Mouse (Mus musculus): Measurements from ENCODE around the gene 4932438H23Rik. TPM values are rescaled to one million over a fixed set of nuclear protein-coding genes. Genes with fewer than 3 reads are reported as not detected.

The 4932438H23Rik gene
- polyA plus RNA-seq, 1 experiment from 2014 or later: not detected

GRCm38 (mm10) chr16:91105481-91106051 is 10.6 kb upstream of the 4932438H23Rik start:
- no peaks in the 10 kb centered on the region for H3K36me3 ChIP-seq (ENCODE audit: control insufficient read depth, insufficient read depth)
- 36% methylated on average over 13 of the region's 13 CpGs for WGBS
- H3K9me3 ChIP-seq (replicated peaks; ENCODE audit: control insufficient read depth, low read length): peaks cover 8% of the 10 kb centered on the region; the same call in 1 of the 2 replicates
- no peak overlapping the region for H3K4me3 ChIP-seq (ENCODE audit: low read length)
- no peak overlapping the region for H3K4me2 ChIP-seq (ENCODE audit: low read depth, low read length)
- ATAC-seq (replicated peaks; ENCODE audit: extremely low read depth, insufficient read depth, low FRiP score): no peak
- peaks cover 4% of the 10 kb centered on the region; the same call in 1 of the 2 replicates for H3K27me3 ChIP-seq (ENCODE audit: control insufficient read depth, insufficient read depth, low read length)
- H3K9ac ChIP-seq (ENCODE audit: low read length): no peak overlapping the region
- H3K27ac ChIP-seq (ENCODE audit: low read length): no peak overlapping the region
- no peaks in the 10 kb centered on the region for H3K4me1 ChIP-seq (ENCODE audit: control insufficient read depth, insufficient read depth, low read length)

GRCm38 (mm10) chr16:91104821-91105480 is 10.0 kb upstream of the 4932438H23Rik start:
- H3K36me3 ChIP-seq (ENCODE audit: control insufficient read depth, insufficient read depth): no peaks in the 10 kb centered on the region
- no peak overlapping the region for H3K9ac ChIP-seq (ENCODE audit: low read length)
- 49% methylated on average over 10 of the region's 10 CpGs for WGBS
- H3K4me2 ChIP-seq (ENCODE audit: low read depth, low read length): no peak overlapping the region
- H3K9me3 ChIP-seq (replicated peaks; ENCODE audit: control insufficient read depth, low read length): peaks cover 8% of the 10 kb centered on the region; the same call in 1 of the 2 replicates
- no peaks in the 10 kb centered on the region for H3K4me1 ChIP-seq (ENCODE audit: control insufficient read depth, insufficient read depth, low read length)
- no peak overlapping the region for H3K4me3 ChIP-seq (ENCODE audit: low read length)
- H3K27ac ChIP-seq (ENCODE audit: low read length): no peak overlapping the region
- H3K27me3 ChIP-seq (ENCODE audit: control insufficient read depth, insufficient read depth, low read length): peaks cover 4% of the 10 kb centered on the region; the same call in 1 of the 2 replicates
- no peak for ATAC-seq (replicated peaks; ENCODE audit: extremely low read depth, insufficient read depth, low FRiP score)

- no peak overlapping the region for H3K9ac ChIP-seq (ENCODE audit: low read length)
- no peak overlapping the region for H3K4me2 ChIP-seq (ENCODE audit: low read depth, low read length)
- peaks cover 5% of the 10 kb centered on the region; the same call in 1 of the 2 replicates for H3K9me3 ChIP-seq (replicated peaks; ENCODE audit: control insufficient read depth, low read length)
- H3K27ac ChIP-seq (ENCODE audit: low read length): no peak overlapping the region
- ATAC-seq (replicated peaks; ENCODE audit: extremely low read depth, insufficient read depth, low FRiP score): no peak
- H3K27me3 ChIP-seq (ENCODE audit: control insufficient read depth, insufficient read depth, low read length): peaks cover 4% of the 10 kb centered on the region; the same call in 1 of the 2 replicates
- no peaks in the 10 kb centered on the region for H3K4me1 ChIP-seq (ENCODE audit: control insufficient read depth, insufficient read depth, low read length)
- H3K4me3 ChIP-seq (ENCODE audit: low read length): no peak overlapping the region
- 71% methylated on average over 14 of the region's 14 CpGs for WGBS
- H3K36me3 ChIP-seq (ENCODE audit: control insufficient read depth, insufficient read depth): no peaks in the 10 kb centered on the region
These were observed 8.5 kb upstream of the 4932438H23Rik start for GRCm38 (mm10) chr16:91103386-91103785.

- ATAC-seq (replicated peaks; ENCODE audit: extremely low read depth, insufficient read depth, low FRiP score): no peak
- no peak overlapping the region for H3K27ac ChIP-seq (ENCODE audit: low read length)
- H3K4me3 ChIP-seq (ENCODE audit: low read length): no peak overlapping the region
- H3K4me1 ChIP-seq (ENCODE audit: control insufficient read depth, insufficient read depth, low read length): no peaks in the 10 kb centered on the region
- H3K27me3 ChIP-seq (ENCODE audit: control insufficient read depth, insufficient read depth, low read length): peaks cover 4% of the 10 kb centered on the region
- no peaks in the 10 kb centered on the region for H3K9me3 ChIP-seq (replicated peaks; ENCODE audit: control insufficient read depth, low read length)
- no peak overlapping the region for H3K4me2 ChIP-seq (ENCODE audit: low read depth, low read length)
- H3K9ac ChIP-seq (ENCODE audit: low read length): no peak overlapping the region
- no peaks in the 10 kb centered on the region for H3K36me3 ChIP-seq (ENCODE audit: control insufficient read depth, insufficient read depth)
- 54% methylated on average over 2 of the region's 2 CpGs for WGBS
These were observed 5.6 kb upstream of the 4932438H23Rik start for GRCm38 (mm10) chr16:91100484-91100883.

- Histone ChIP-seq H3K9ac (ENCODE audit: low read length) (no peak overlapping the region), H3K4me1 (ENCODE audit: control insufficient read depth, insufficient read depth, low read length) (no peaks in the 10 kb centered on the region), H3K4me3 (ENCODE audit: low read length) (no peak overlapping the region), H3K9me3 (replicated peaks; ENCODE audit: control insufficient read depth, low read length) (no peaks in the 10 kb centered on the region), H3K27me3 (ENCODE audit: control insufficient read depth, insufficient read depth, low read length) (peaks cover 4% of the 10 kb centered on the region), H3K36me3 (ENCODE audit: control insufficient read depth, insufficient read depth) (no peaks in the 10 kb centered on the region), H3K27ac (ENCODE audit: low read length) (no peak overlapping the region), H3K4me2 (ENCODE audit: low read depth, low read length) (no peak overlapping the region)
- WGBS: 82% methylated on average over 16 of the region's 16 CpGs
- ATAC-seq (replicated peaks; ENCODE audit: extremely low read depth, insufficient read depth, low FRiP score): no peak
These were observed 4.6 kb upstream of the 4932438H23Rik start for GRCm38 (mm10) chr16:91099444-91100065.

GRCm38 (mm10) chr16:91097858-91098257 is 2.9 kb upstream of the 4932438H23Rik start:
- Histone ChIP-seq H3K27me3 (ENCODE audit: control insufficient read depth, insufficient read depth, low read length) (peaks cover 2% of the 10 kb centered on the region; the same call in 1 of the 2 replicates), H3K9ac (ENCODE audit: low read length) (no peak overlapping the region), H3K9me3 (replicated peaks; ENCODE audit: control insufficient read depth, low read length) (no peaks in the 10 kb centered on the region), H3K4me2 (ENCODE audit: low read depth, low read length) (no peak overlapping the region), H3K36me3 (ENCODE audit: control insufficient read depth, insufficient read depth) (no peaks in the 10 kb centered on the region), H3K4me3 (ENCODE audit: low read length) (no peak overlapping the region), H3K27ac (ENCODE audit: low read length) (no peak overlapping the region), H3K4me1 (ENCODE audit: control insufficient read depth, insufficient read depth, low read length) (no peaks in the 10 kb centered on the region)
- no peak for ATAC-seq (replicated peaks; ENCODE audit: extremely low read depth, insufficient read depth, low FRiP score)
- WGBS: 79% methylated on average over 11 of the region's 11 CpGs

GRCm38 (mm10) chr16:91096984-91097506 is 2.1 kb upstream of the 4932438H23Rik start:
- ATAC-seq (replicated peaks; ENCODE audit: extremely low read depth, insufficient read depth, low FRiP score): no peak
- Histone ChIP-seq H3K4me3 (ENCODE audit: low read length) (no peak overlapping the region), H3K4me2 (ENCODE audit: low read depth, low read length) (no peak overlapping the region), H3K9ac (ENCODE audit: low read length) (no peak overlapping the region), H3K4me1 (ENCODE audit: control insufficient read depth, insufficient read depth, low read length) (no peaks in the 10 kb centered on the region), H3K27ac (ENCODE audit: low read length) (no peak overlapping the region), H3K9me3 (replicated peaks; ENCODE audit: control insufficient read depth, low read length) (no peaks in the 10 kb centered on the region), H3K27me3 (ENCODE audit: control insufficient read depth, insufficient read depth, low read length) (peaks cover 2% of the 10 kb centered on the region; the same call in 1 of the 2 replicates), H3K36me3 (ENCODE audit: control insufficient read depth, insufficient read depth) (no peaks in the 10 kb centered on the region)
- WGBS: 90% methylated on average over 4 of the region's 4 CpGs

- no peak overlapping the region for H3K4me3 ChIP-seq (ENCODE audit: low read length)
- 68% methylated on average over 2 of the region's 2 CpGs for WGBS
- no peaks in the 10 kb centered on the region for H3K36me3 ChIP-seq (ENCODE audit: control insufficient read depth, insufficient read depth)
- H3K9ac ChIP-seq (ENCODE audit: low read length): no peak overlapping the region
- no peak overlapping the region for H3K27ac ChIP-seq (ENCODE audit: low read length)
- H3K9me3 ChIP-seq (replicated peaks; ENCODE audit: control insufficient read depth, low read length): no peaks in the 10 kb centered on the region
- no peak overlapping the region for H3K4me2 ChIP-seq (ENCODE audit: low read depth, low read length)
- ATAC-seq (replicated peaks; ENCODE audit: extremely low read depth, insufficient read depth, low FRiP score): no peak
- H3K27me3 ChIP-seq (ENCODE audit: control insufficient read depth, insufficient read depth, low read length): peaks cover 2% of the 10 kb centered on the region; the same call in 1 of the 2 replicates
- H3K4me1 ChIP-seq (ENCODE audit: control insufficient read depth, insufficient read depth, low read length): no peaks in the 10 kb centered on the region
These were observed 1.1 kb upstream of the 4932438H23Rik start for GRCm38 (mm10) chr16:91096016-91096415.

Data from heart, embryonic 16.5 days (tissue).